Mouse (Mus musculus): Measurements from ENCODE around the gene Ropn1l.

- TF ChIP-seq CTCF (IDR thresholded peaks at IDR 0.05; ENCODE audit: borderline replicate concordance, extremely low read depth, insufficient read depth, insufficient read length) (no peak), POLR2A (IDR thresholded peaks at IDR 0.05; ENCODE audit: borderline replicate concordance, extremely low read depth, insufficient read depth, insufficient read length, poor library complexity, severe bottlenecking) (no peak)
These were observed 17.5 kb downstream of the Ropn1l start for GRCm38 (mm10) chr15:31436083-31436482.

Data from brain, embryonic 14.5 days (tissue).